Mouse (Mus musculus): Measurements from ENCODE around the gene Ptprn. TPM values are rescaled to one million over a fixed set of nuclear protein-coding genes. Genes with fewer than 3 reads are reported as not detected.

Ptprn gene
- total RNA-seq, 2 experiments from 2014 or later, result 79.8 to 81.3 TPM

DNA sequence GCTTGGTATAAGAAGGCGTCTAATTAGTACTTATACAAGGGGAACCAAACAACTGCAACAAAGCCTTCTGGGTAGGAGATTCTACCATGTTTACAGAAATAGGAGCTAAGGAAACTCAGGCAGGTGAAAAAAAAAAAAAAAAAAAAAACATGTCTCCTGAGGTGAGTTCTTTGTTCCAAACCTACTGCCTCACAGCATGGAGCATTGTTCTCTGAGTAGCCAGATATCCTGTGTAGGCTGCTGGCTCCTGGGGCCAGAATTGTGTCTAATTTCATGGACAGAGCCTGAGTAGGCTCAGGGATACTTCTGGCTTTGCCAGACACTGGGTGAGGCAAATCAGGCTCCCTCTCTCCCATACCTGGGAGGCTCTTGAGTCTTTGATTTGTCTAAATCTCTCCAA is 36.6 kb downstream of the Ptprn start:
- DNase-seq (ENCODE audit: low spot score in 2 of 2), result no peak

DNA sequence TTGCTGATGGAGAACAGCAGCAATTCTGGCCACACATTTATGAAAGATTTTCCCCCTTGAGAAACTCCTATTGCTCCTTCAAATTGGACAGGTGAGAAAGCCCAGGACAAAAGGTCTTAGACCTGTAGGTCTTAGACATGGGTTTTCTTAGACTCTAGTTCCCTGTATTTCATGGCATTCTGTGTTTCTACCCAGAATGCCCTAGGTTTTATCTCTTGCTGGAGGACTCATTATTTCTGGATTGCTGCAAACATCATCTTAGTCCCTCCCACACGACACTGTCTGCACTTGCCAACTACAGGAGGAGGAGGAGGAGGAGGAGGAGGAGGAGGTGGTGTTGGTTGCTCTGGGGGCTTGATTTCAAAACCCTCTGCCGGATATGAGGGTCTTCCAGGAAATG is 38.2 kb downstream of the Ptprn start:
- DNase-seq (ENCODE audit: low spot score in 2 of 2), result no peak

- no peak for DNase-seq (ENCODE audit: low spot score in 2 of 2)
These were observed 38.8 kb downstream of the Ptprn start for GRCm38 (mm10) chr1:75225473-75225872.

DNA sequence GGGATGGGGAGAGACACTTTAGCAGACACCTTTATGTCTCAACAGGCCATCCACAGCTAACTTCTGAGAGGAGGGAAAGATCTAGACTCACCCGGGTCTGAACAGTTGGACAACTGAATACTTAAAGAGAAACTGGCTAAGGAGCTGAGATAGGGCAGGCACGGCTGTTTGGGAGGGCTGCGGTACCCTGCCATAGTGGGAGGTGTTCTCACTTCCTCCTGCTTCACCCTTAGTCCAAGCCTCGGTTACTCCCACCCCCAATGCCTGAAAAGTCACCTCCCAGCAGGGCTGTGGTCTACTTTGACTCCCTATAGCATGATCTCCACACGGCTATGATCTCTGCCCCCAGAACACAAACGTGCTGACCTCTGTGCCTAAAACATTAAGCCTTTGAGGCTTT is 40.8 kb downstream of the Ptprn start:
- no peak for DNase-seq (ENCODE audit: low spot score in 2 of 2)

DNA sequence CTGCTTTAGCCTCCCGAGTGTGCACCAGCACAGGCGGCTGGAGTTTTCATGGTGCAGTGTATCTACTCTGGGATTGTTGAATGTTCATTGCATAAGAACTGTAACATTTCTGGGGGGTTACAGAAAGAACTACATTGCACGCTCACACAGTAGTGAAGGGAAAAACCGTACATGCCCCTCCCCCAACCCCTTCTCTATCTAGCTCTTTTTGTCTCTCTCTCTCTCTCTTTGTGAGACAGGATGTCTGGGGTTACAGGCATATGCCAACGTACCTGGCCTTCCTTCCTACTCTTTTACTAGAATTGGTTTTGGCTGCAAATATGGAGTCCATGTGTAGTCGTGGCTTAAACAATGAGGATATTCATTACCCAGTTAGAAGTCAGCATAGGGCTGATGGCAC is 41.4 kb downstream of the Ptprn start:
- DNase-seq (ENCODE audit: low spot score in 2 of 2), result no peak

GRCm38 (mm10) chr1:75221538-75221937 is 42.8 kb downstream of the Ptprn start:
- DNase-seq (ENCODE audit: low spot score in 2 of 2), result no peak

GRCm38 (mm10) chr1:75219531-75219930 is 44.8 kb downstream of the Ptprn start, which contains the start of gene Tuba4a:
Tuba4a (minus strand) TSS chr1:75219865.
- DNase-seq (ENCODE audit: low spot score in 2 of 2), result no peak

DNA sequence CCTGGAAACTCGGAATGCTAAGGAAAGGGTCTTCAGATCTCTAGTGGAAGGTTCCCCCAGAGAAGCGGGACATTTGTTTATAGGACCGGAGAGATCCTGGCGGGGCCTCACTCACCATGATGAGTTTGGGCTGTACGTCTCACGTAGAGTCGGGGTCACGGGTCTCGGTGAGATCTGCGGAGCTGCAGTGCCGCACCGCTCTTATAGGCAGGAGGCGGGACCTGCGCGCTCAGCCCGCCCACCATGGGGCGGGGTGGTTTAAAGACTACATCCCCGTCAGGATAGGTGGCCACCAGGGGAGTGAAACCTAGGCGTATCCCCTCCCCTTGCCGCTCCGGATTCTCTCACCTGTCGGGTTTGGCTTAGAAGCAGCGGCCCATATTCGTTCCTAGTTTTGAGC is 45.2 kb downstream of the Ptprn start:
- DNase-seq (ENCODE audit: low spot score in 2 of 2), result peak in 1 of 2 experiments; percentile 63

DNA sequence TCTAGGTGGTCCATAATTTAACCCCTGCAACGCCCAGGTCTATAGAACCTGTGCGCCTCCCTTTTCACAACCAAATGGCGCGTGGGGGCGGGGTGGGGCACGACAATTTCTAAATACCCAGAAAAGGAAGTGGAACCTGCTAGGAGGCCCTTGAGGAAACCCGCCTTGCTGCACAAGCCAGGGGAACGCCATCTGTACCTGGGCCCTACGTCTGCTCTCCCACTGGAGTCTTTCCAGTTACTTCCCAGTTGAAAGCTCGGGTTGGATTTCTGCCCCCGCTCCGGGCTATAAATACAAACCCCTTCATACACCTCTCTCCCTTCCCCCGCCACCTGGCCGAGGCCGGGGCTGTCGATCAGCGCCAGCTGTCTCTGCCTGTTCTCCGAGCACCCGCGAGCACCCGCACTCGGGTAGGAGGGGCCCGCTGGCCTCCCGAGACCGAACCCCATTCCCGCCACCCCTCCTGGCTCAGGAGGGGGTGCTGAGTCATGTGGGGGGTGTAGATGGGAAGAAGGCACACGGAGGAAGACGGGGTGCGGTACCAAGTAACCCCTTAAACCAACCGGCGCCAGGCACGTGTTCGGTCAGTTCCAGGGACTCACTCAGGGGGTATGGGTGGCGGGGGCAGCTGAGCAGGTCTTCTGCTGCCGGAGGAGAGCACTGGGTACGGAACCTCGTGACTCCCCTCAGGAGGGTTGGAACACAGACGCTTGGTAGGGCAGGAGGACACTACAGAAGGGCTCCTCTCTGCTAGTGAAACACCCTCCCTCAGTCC is 45.9 kb downstream of the Ptprn start:
- DNase-seq (ENCODE audit: low spot score in 2 of 2), result no peak

GRCm38 (mm10) chr1:75217893-75218226 is 46.4 kb downstream of the Ptprn start:
- DNase-seq (ENCODE audit: low spot score in 2 of 2), result no peak

- no peak for DNase-seq (ENCODE audit: low spot score in 2 of 2)
These were observed 47.3 kb downstream of the Ptprn start for GRCm38 (mm10) chr1:75216797-75217585.

DNA sequence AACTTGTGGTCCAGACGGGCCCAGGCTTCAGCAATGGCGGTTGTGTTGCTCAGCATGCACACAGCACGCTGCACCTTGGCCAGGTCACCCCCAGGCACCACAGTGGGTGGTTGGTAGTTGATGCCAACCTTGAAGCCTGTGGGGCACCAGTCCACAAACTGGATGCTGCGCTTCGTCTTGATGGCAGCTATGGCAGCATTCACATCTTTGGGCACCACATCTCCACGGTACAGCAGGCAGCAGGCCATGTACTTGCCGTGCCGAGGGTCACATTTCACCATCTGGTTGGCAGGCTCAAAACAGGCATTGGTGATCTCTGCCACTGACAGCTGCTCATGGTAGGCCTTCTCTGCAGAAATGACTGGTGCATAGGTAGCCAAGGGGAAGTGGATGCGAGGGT is 48.5 kb downstream of the Ptprn start:
- no peak for DNase-seq (ENCODE audit: low spot score in 2 of 2)

DNA sequence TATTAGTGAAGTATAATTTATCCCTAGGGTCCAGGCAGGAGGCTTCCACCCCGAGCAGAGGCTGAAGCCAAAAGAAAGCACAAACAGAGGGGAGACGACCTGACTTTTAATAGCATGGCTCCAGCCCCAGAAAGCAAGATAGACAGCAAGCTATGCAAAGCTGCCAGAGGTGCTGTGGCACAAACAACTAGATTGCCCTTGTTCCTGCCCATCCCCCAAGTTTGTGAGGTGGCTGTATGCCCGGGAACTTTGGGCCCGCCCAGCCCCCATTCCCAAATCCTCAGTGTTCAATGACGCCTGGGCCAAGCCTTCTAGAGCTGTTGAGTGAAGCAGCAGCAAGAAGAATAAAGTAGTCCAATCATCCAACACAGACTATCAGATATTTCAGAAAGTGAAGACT is 49.4 kb downstream of the Ptprn start:
- DNase-seq (ENCODE audit: low spot score in 2 of 2), result no peak

DNA sequence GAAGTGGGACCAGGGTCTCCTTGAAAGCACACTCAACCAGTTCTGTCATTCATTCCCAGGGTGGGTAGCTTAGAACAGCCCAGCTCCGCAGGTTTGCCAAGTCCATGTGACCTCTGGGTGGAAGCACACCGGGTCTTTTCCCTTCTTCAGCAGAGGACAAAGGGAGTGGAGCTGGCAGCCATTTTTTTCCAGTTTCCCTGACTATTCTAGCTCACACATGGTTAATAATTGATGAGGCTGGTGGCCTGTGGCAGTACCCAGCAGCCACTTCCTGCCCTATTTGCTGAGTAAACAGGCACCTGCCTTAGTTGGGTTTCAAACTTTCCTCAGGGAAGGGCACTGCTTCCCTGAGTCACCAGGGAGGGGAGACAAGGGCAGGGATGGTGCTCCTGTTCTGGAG is 49.9 kb downstream of the Ptprn start:
- DNase-seq (ENCODE audit: low spot score in 2 of 2), result no peak

DNA sequence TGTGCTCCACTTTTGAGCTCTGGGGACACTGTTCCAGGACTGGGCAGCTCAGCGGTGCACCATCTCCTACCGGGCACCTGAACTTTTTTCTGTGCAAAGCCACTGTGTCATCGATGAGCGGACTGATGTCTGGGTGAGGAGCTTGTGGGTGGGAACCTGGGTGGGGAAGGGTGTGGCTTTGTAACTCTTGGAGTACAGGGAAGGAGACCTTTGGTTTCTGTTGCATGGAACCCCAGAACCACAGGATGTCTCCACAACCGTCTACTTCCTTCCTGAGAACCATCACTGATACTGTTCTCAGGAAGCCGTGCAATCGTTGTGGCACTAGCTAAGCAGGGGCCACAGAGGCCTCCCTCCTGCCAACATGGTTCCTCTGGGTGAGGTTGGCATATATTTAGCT is 51.2 kb downstream of the Ptprn start:
- DNase-seq (ENCODE audit: low spot score in 2 of 2), result no peak

- no peak for DNase-seq (ENCODE audit: low spot score in 2 of 2)
These were observed 51.8 kb downstream of the Ptprn start for GRCm38 (mm10) chr1:75212542-75212941.

DNA sequence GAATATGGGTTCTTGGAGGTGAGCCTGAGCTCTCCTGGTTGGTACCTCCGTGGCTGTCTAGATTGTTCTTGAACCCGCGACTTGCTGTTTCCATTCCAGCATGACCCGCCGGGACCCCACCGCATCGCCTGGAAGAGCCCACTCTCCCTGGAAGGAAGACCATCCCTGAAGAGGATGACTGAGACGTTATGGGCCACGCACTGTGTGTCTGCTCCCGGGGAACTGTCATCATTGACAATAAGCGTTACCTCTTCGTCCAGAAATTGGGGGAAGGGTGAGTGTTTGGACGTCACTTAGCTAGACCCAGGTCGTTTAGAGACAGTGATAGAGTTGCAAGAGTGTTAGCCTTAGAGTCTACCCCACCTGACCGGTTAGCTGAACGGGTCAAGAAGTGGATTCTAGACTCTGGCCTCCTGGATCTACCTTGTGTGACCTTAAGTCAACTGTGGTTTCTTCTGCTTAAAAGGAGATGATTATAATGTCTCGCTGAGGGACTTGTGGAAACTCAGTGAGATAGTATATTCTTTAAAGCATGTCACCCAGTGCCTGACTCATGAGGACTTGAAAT is 53.1 kb downstream of the Ptprn start:
- no peak for DNase-seq (ENCODE audit: low spot score in 2 of 2)

DNA sequence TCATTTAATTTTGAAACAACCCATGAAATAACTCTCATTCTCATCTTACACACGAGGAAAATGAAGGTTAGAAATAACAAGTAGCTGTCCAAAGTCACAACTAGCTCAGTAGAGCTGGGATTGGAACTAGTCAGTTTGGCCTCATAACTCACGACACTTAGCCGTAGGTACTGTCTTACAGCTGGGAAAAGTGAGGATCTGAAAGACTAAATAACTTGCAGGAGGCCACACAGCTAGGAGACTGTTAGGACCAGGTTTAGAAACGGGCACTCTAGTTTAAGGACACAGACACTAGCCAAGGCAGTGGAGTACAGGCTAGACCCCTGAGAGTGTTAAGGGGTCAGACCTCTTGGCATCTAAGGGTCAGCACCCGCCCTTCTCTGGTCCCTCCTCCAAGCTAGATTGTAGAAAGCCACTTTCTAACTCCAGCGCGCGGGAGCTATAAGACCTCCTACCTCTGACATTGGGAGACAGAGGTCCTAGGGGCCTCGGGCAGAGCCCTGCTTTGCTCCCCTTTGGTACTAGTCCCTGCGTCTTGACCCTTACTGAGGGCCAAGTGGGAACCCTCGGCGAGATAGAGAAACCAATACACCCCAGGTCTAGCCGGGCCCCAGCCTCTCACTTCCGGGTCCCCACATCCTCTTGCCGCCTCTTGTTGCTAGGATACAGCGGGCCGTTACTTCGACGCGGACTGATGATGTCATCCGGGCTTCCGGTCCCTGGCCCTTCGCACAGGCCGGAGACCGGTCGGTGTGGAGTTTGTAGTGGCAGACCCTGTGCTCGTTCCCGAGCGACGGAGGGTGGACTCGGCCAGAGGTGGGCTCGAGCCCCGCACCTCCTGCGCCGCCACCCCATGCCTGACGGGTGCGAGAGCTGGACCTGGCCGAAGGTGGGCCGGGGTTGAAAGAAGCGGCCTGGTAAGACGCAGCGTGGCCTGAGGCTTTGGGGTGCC is 53.9 kb downstream of the Ptprn start, which contains the start of the genes Glb1l and Stk16:
Gene Glb1l (minus strand): TSS at position 678 of the 952 bp plus-strand sequence.
Gene Stk16 (plus strand): TSS at position 703 of the 952 bp plus-strand sequence.
- DNase-seq (ENCODE audit: low spot score in 2 of 2), result peak; percentile 89 to 91

- no peak for DNase-seq (ENCODE audit: low spot score in 2 of 2)
These were observed 55.2 kb downstream of the Ptprn start for GRCm38 (mm10) chr1:75208967-75209678.

DNA sequence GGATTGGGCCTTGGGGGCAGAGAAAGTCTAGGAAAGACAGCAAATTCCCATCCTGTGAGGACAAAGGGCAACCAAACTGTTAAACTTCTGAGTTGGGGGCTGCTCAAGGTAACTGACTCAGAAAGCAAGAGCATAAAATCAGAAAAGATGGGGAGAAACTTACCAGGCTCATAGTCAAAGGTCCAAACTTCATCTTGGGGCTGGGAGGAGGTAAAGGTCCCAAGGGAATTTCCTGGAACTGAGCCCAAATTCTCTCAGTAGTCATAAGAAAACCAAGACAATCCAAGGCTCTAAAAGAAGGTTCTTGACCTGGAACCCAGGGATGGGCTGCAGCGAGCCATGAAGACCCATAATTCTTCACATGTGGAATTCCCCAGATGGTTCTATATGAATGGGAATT is 63.1 kb downstream of the Ptprn start:
- no peak for DNase-seq (ENCODE audit: low spot score in 2 of 2)

Data from adrenal gland, postnatal 4 days (tissue).